Mouse (Mus musculus) E14TG2a.4 (cell line): ENCODE measurements around the gene Trim44.

Experiments used
- CTCF ChIP-seq: conservative IDR thresholded peaks from 2 replicates; pipeline ENCODE4 v1.5.1; 2014; ENCODE audit warnings: low read length
- POU5F1 ChIP-seq: IDR thresholded peaks from 2 replicates; pipeline ENCODE4 v1.6.1; 2014; ENCODE audit warnings: low read length, borderline replicate concordance

GRCm38 (mm10) chr2:102256100-102256499 lies 151.5 kb downstream of the Trim44 start:
- no peak for TF ChIP-seq CTCF
- no peak for TF ChIP-seq POU5F1
